Mouse (Mus musculus) layer of hippocampus, adult 9-11 months (tissue): Measurements from ENCODE around the gene Map3k3.
"Not testable (repeated sequence)": the region's sequence is repeated elsewhere in the genome, so short reads cannot be mapped to it uniquely, and the experiment has no call there.

Experiments
- DNase-seq: peaks from one replicate; pipeline ENCODE4 v3.0.0; 2022

The Map3k3 gene

DNA sequence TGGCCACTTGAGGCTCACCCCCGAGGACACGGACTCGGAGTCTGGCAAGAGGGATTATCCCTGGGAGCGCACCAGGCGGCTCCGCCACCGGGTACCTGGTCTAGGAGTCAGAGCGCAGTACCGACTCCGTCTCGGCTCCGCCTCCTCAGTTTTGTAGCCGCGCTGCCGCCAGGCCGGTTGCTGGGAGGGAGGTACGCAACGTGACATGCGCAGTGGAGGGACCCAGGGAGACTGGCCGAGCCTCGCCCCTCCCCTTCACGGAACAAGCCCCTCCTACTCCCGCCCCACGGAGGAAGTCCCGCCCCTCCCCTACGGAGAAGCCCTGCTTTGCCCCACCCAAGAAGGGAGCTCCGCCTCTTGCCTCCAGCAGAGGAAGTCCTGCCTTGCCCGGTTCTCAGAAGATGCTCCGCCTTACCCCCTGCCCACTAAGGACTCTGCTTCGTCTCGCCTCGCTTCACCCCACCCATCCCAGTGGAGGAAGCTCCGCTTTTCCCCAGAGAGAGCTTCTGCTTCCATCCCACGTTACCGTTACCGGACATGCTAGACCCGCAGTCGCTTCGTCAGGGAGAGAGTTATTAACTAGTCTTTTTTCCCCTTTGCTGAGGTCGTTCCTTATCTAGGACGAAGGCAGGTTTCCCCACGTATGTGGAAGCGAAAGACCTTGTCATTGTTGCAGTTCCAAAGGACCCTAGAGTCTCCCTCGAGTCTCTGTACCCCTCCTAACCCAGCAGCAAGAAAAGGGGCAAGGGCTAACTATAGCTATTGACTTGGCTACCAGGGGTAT lies 109.2 kb downstream of the Map3k3 start:
- peak; percentile 96 for DNase-seq

DNA sequence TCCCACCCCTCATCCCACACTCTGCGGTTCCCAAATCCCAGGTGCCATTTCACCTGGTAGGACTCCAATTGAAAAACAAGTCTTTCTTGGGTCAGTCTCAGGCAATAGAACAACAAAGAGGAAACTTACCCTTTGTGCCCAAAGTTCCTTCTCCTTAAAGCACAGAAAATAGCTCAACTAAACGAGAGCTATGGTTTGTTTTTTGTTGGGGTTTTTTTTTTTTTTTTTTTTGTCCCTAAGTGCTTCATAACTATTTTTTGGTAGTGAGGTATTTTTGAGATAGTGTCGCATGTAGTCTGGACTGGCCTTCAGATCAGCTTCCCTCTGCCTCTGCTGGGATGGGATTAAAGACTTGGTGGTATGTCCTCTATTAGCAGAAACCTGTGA lies 109.7 kb downstream of the Map3k3 start:
- DNase-seq = no peak

DNA sequence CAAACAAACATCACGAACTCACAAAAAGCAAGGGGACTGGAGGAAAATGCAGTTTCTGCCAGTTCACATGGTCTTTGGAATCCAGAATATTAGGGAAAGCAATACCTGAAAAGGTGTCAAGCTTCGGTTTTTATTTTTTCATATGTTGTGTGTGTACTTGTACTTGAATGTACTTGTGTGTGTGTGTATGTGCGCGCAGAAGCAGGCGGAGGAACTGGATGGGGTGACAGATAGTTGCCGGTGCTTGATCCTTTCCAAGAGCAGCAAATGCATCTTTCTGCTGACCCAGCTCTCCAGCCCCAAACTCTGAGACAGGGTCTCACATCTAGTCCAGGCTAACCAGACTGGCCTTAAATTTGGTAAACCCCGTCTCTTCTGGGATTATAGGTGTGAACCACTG lies 110.5 kb downstream of the Map3k3 start:
- no peak for DNase-seq

DNA sequence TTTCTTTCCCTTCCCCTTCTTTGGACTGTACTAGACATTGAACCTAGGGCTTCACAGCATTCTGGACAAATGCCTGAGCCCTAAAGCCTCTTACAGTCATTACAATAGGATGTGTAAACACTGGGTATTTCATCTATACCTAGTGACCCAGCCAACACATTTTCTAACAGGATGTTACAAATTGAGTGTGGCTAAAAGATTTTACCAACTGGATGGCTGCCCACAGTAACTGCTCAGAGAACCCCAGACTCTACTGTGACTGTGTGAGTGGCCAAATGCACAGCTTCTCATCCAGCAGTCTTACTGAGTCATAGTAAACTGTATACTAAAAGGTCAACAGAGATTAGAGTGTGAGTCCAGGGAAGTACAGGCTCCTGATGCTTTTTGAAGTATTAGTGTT lies 110.9 kb downstream of the Map3k3 start:
- no peak for DNase-seq

DNA sequence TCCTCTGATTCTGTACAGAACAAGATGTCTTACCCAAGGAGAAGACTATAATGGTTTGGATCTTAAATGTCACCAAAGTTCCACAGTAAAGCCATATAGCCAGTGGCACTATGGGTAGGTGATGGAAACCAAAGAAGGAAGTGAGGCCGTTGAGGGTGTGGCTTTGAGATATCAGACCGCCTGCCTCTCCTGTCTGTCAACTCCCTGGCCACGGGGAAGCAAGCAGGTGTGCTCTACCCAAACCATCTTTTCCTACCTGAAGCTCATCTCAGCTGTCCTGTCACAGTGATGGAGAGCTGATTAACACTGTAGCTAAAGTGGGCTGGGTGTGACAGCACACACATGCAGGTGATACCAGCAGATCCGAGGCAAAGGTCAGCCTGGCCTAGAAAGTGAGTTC lies 113.9 kb downstream of the Map3k3 start:
- no peak for DNase-seq

DNA sequence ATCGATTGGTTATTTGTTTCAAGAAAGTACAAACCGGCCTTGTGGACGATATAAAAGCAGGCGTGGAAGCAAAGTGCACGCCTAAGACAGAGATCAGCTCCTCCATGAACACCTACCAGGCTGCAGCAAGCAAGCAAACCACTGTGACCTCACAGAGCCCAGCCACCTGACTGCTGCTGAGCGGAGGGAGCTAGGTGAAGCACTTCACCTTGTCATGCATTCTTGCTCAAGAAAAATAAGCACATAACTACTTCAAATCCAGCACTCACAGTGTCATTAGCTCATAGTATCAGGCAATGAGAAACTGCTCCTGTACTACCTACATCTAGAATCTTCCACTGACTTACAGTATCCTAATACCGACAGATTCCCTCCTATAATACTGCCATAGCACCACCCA lies 115.6 kb downstream of the Map3k3 start:
- DNase-seq = not testable (repeated sequence)

DNA sequence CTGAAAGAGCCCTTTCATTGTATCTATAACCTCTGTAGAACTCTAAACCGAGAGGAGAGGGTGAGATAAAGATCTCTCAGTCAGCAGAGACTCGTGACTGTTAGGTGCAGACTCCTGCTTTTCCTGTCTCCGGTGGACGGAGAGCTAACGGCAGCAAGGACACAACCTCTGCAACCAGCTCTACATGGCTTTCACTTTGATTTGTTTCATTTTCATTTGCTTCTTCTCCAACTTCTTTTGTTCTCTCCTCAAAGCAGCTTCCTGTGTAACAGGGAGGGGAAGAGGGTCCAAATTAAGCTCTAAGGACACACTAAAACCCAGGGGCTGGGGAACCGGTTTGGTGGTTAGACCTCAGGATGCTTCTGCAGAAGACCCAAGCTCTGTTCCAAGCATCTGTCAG lies 116.3 kb downstream of the Map3k3 start:
- DNase-seq = no peak

DNA sequence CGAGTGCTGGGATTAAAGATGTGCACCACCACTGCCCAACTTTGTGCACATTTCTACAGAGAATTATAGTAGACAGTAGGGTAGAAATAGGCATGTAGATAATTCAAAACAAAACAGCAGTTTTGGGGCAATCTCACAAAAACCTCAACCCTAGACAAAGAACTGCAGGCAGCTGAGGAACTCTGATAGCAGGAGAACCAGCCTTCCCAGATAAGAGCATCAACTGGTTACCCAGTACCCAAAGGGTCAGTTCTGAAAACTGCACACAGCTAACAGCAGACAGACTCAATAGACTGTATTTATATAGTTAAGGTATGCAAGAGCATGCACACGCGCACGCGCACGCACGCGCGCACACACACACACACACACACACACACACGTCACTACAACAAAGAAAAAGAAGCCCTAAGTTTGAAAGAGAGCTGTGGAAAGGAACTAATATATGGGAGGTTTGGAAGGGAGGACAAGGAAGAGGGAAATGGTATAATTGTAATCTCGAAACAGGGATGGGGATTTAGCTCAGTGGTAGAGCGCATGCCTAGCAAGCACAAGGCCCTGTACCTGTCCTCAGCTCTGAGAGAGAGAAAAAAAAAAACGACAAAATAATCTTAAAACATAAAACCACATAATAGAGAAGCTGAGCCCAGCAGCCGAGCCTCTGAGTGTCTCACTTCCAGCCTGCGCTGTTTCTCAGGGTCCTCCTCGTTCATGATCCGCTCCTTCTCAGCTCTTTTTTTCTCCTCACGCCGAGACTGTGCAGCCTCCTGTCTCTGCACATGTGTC lies 117.1 kb downstream of the Map3k3 start:
- DNase-seq = no peak

DNA sequence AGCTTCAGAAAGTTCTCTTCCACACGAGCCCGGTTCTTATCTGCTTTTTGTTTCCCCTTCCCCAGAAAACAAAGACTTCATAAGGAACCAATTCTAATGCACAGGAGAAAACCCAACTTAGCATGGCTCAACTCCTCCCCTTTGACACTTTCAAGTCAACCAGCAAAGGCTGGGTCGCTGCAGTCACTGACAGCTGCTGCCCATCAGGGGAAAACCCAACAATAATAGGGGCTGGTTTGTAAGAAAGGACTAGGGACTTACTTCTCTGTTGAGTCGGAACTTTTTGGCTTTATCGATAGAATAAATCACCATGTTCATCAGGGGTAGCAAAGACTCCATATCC lies 117.7 kb downstream of the Map3k3 start, which contains the start of gene Strada:
TSS of gene Strada (minus strand) at position 46 of the 343 bp plus-strand sequence.
- no peak for DNase-seq
